Mouse (Mus musculus): ENCODE results near the gene Tpst1. TPM values are rescaled to one million over a fixed set of nuclear protein-coding genes. Genes with fewer than 3 reads are reported as not detected.
A peak's percentile ranks its signal among the peaks of the same experiment; 100 is the strongest.

Tpst1 gene
- polyA plus RNA-seq, 1 experiment: 9.4 TPM

GRCm38 (mm10) chr5:130139393-130139792 lies 66.3 kb downstream of the Tpst1 start:
- no peaks in the 10 kb centered on the region for H3K36me3 ChIP-seq (ENCODE audit: control insufficient read depth, insufficient read depth)
- no peak overlapping the region for H3K4me3 ChIP-seq
- no peak for TF ChIP-seq POLR2AphosphoS2 (IDR thresholded peaks at IDR 0.05; ENCODE audit: insufficient read length, low read depth)
- no peak for TF ChIP-seq CEBPB (IDR thresholded peaks at IDR 0.05; ENCODE audit: insufficient read depth, poor library complexity, severe bottlenecking)
- no peak for TF ChIP-seq MYOG (IDR thresholded peaks at IDR 0.05; ENCODE audit: control insufficient read depth in 1 of 3, insufficient read depth in 1 of 3, insufficient read length in 2 of 3, low read depth in 2 of 3)
- TF ChIP-seq MAX (IDR thresholded peaks at IDR 0.05; ENCODE audit: low read depth): no peak
- no peak for TF ChIP-seq SRF (IDR thresholded peaks at IDR 0.05; ENCODE audit: control insufficient read depth, insufficient read length, low read depth)
- no peak for TF ChIP-seq TCF3 (IDR thresholded peaks at IDR 0.05; ENCODE audit: insufficient read length, low read depth)
- no peak for TF ChIP-seq POLR2A (IDR thresholded peaks at IDR 0.05; ENCODE audit: insufficient read length, low read depth)
- TF ChIP-seq USF1 (IDR thresholded peaks at IDR 0.05; ENCODE audit: low read depth): no peak
- no peak for TF ChIP-seq REST (IDR thresholded peaks at IDR 0.05; ENCODE audit: insufficient read depth, insufficient read length)
- TF ChIP-seq MYOD1 (IDR thresholded peaks at IDR 0.05; ENCODE audit: control insufficient read depth in 1 of 3, insufficient read length in 2 of 3, low read depth in 2 of 3): no peak
- no peak for TF ChIP-seq TCF12 (IDR thresholded peaks at IDR 0.05; ENCODE audit: insufficient read depth, poor library complexity, severe bottlenecking)
- TF ChIP-seq E2F4 (IDR thresholded peaks at IDR 0.05; ENCODE audit: insufficient read depth): no peak
- H3K79me2 ChIP-seq (ENCODE audit: control insufficient read depth, insufficient read depth): no peaks in the 10 kb centered on the region
- H3K4me2 ChIP-seq (ENCODE audit: low read depth): no peak overlapping the region
- no peak overlapping the region for H3ac ChIP-seq (ENCODE audit: control insufficient read depth, insufficient read length)
- H3K27me3 ChIP-seq (ENCODE audit: control insufficient read depth, insufficient read depth, insufficient read length): no peaks in the 10 kb centered on the region

DNA sequence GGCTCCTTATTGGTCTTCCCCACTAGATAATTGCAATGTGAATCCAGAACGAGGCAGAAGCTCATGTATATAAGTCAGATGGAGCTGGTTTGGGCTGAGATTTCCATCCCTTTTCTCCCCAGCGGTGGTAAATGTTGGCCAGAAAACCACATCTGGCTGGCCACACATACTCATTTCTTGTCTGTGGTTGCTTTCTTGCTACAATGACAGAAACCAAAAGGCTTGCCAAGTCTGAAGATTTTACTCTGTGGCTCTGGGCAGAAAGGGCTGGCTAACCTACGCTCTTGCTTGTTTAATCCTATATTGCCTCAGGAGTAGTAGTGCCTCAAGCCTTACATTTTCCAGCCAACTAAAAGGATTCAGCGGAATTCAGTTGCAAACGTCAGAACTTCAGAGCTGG lies 68.0 kb downstream of the Tpst1 start:
- TF ChIP-seq E2F4 (IDR thresholded peaks at IDR 0.05; ENCODE audit: insufficient read depth) (no peak), MAX (IDR thresholded peaks at IDR 0.05; ENCODE audit: low read depth) (no peak), USF1 (IDR thresholded peaks at IDR 0.05; ENCODE audit: low read depth) (no peak), POLR2A (IDR thresholded peaks at IDR 0.05; ENCODE audit: insufficient read length, low read depth) (no peak), MYOD1 (IDR thresholded peaks at IDR 0.05; ENCODE audit: control insufficient read depth in 1 of 3, insufficient read length in 2 of 3, low read depth in 2 of 3) (no peak), REST (IDR thresholded peaks at IDR 0.05; ENCODE audit: insufficient read depth, insufficient read length) (no peak), CEBPB (IDR thresholded peaks at IDR 0.05; ENCODE audit: insufficient read depth, poor library complexity, severe bottlenecking) (no peak), TCF12 (IDR thresholded peaks at IDR 0.05; ENCODE audit: insufficient read depth, poor library complexity, severe bottlenecking) (no peak), MYOG (IDR thresholded peaks at IDR 0.05; ENCODE audit: control insufficient read depth in 1 of 3, insufficient read depth in 1 of 3, insufficient read length in 2 of 3, low read depth in 2 of 3) (no peak), TCF3 (IDR thresholded peaks at IDR 0.05; ENCODE audit: insufficient read length, low read depth) (no peak), SRF (IDR thresholded peaks at IDR 0.05; ENCODE audit: control insufficient read depth, insufficient read length, low read depth) (no peak), POLR2AphosphoS2 (IDR thresholded peaks at IDR 0.05; ENCODE audit: insufficient read length, low read depth) (no peak)
- H3K79me2 ChIP-seq (ENCODE audit: control insufficient read depth, insufficient read depth): no peaks in the 10 kb centered on the region

DNA sequence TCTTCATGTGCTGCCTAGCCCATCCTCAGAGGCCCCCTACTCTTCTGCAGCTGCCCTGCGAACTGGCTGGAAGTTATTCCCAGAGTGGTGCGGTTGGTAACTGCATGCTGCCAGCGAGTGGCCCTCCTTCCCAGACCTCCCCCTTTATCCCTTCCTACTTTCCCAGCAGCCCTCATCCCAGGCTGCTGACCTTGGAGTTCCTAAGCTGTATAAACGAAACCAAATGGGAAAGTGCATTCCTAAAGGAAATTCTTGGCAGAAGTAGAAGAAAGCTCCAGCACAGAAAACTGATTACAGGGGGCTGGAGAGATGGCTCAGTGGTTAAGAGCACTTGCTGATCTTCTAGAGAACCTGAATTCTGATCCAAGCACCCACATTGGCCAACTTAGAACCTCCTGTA lies 68.9 kb downstream of the Tpst1 start:
- H3K4me2 ChIP-seq (ENCODE audit: low read depth): peak overlapping the region; percentile 16
- no peaks in the 10 kb centered on the region for H3K36me3 ChIP-seq (ENCODE audit: control insufficient read depth, insufficient read depth)
- H3K27me3 ChIP-seq (ENCODE audit: control insufficient read depth, insufficient read depth, insufficient read length): no peaks in the 10 kb centered on the region
- no peak for TF ChIP-seq MYOG (IDR thresholded peaks at IDR 0.05; ENCODE audit: control insufficient read depth in 1 of 3, insufficient read depth in 1 of 3, insufficient read length in 2 of 3, low read depth in 2 of 3)
- no peak for TF ChIP-seq POLR2AphosphoS2 (IDR thresholded peaks at IDR 0.05; ENCODE audit: insufficient read length, low read depth)
- TF ChIP-seq TCF3 (IDR thresholded peaks at IDR 0.05; ENCODE audit: insufficient read length, low read depth): no peak
- TF ChIP-seq POLR2A (IDR thresholded peaks at IDR 0.05; ENCODE audit: insufficient read length, low read depth): no peak
- no peak for TF ChIP-seq MYOD1 (IDR thresholded peaks at IDR 0.05; ENCODE audit: control insufficient read depth in 1 of 3, insufficient read length in 2 of 3, low read depth in 2 of 3)
- TF ChIP-seq CEBPB (IDR thresholded peaks at IDR 0.05; ENCODE audit: insufficient read depth, poor library complexity, severe bottlenecking): no peak
- no peak for TF ChIP-seq REST (IDR thresholded peaks at IDR 0.05; ENCODE audit: insufficient read depth, insufficient read length)
- TF ChIP-seq SRF (IDR thresholded peaks at IDR 0.05; ENCODE audit: control insufficient read depth, insufficient read length, low read depth): no peak
- no peak for TF ChIP-seq MAX (IDR thresholded peaks at IDR 0.05; ENCODE audit: low read depth)
- TF ChIP-seq TCF12 (IDR thresholded peaks at IDR 0.05; ENCODE audit: insufficient read depth, poor library complexity, severe bottlenecking): no peak
- no peak for TF ChIP-seq USF1 (IDR thresholded peaks at IDR 0.05; ENCODE audit: low read depth)
- TF ChIP-seq E2F4 (IDR thresholded peaks at IDR 0.05; ENCODE audit: insufficient read depth): no peak
- H3ac ChIP-seq (ENCODE audit: control insufficient read depth, insufficient read length): no peak overlapping the region
- no peaks in the 10 kb centered on the region for H3K79me2 ChIP-seq (ENCODE audit: control insufficient read depth, insufficient read depth)
- H3K4me3 ChIP-seq: no peak overlapping the region

More for the DNA sequence above, 68.0 kb downstream of the Tpst1 start:
- H3K4me2 ChIP-seq (ENCODE audit: low read depth): no peak overlapping the region
- H3ac ChIP-seq (ENCODE audit: control insufficient read depth, insufficient read length): no peak overlapping the region
- H3K27me3 ChIP-seq (ENCODE audit: control insufficient read depth, insufficient read depth, insufficient read length): no peaks in the 10 kb centered on the region
- H3K36me3 ChIP-seq (ENCODE audit: control insufficient read depth, insufficient read depth): no peaks in the 10 kb centered on the region
- H3K4me3 ChIP-seq: no peak overlapping the region

- TF ChIP-seq POLR2AphosphoS2 (IDR thresholded peaks at IDR 0.05; ENCODE audit: insufficient read length, low read depth): no peak
- no peak for TF ChIP-seq CEBPB (IDR thresholded peaks at IDR 0.05; ENCODE audit: insufficient read depth, poor library complexity, severe bottlenecking)
- TF ChIP-seq TCF12 (IDR thresholded peaks at IDR 0.05; ENCODE audit: insufficient read depth, poor library complexity, severe bottlenecking): no peak
- no peak for TF ChIP-seq MYOD1 (IDR thresholded peaks at IDR 0.05; ENCODE audit: control insufficient read depth in 1 of 3, insufficient read length in 2 of 3, low read depth in 2 of 3)
- TF ChIP-seq TCF3 (IDR thresholded peaks at IDR 0.05; ENCODE audit: insufficient read length, low read depth): no peak
- no peak for TF ChIP-seq REST (IDR thresholded peaks at IDR 0.05; ENCODE audit: insufficient read depth, insufficient read length)
- no peak for TF ChIP-seq MAX (IDR thresholded peaks at IDR 0.05; ENCODE audit: low read depth)
- no peak for TF ChIP-seq E2F4 (IDR thresholded peaks at IDR 0.05; ENCODE audit: insufficient read depth)
- no peak for TF ChIP-seq SRF (IDR thresholded peaks at IDR 0.05; ENCODE audit: control insufficient read depth, insufficient read length, low read depth)
- no peak for TF ChIP-seq USF1 (IDR thresholded peaks at IDR 0.05; ENCODE audit: low read depth)
- no peak for TF ChIP-seq POLR2A (IDR thresholded peaks at IDR 0.05; ENCODE audit: insufficient read length, low read depth)
- TF ChIP-seq MYOG (IDR thresholded peaks at IDR 0.05; ENCODE audit: control insufficient read depth in 1 of 3, insufficient read depth in 1 of 3, insufficient read length in 2 of 3, low read depth in 2 of 3): no peak
- H3K4me3 ChIP-seq: no peak overlapping the region
- no peaks in the 10 kb centered on the region for H3K79me2 ChIP-seq (ENCODE audit: control insufficient read depth, insufficient read depth)
- no peaks in the 10 kb centered on the region for H3K36me3 ChIP-seq (ENCODE audit: control insufficient read depth, insufficient read depth)
- no peak overlapping the region for H3ac ChIP-seq (ENCODE audit: control insufficient read depth, insufficient read length)
- H3K27me3 ChIP-seq (ENCODE audit: control insufficient read depth, insufficient read depth, insufficient read length): no peaks in the 10 kb centered on the region
- no peak overlapping the region for H3K4me2 ChIP-seq (ENCODE audit: low read depth)
These were observed 70.0 kb downstream of the Tpst1 start for GRCm38 (mm10) chr5:130143101-130143500.
